Mouse (Mus musculus) CD4-positive, CD25-positive, alpha-beta regulatory T cell, adult 4 months (primary cell): ENCODE measurements around the gene Gm10491. TPM values are rescaled to one million over a fixed set of nuclear protein-coding genes. Genes with fewer than 3 reads are reported as not detected.

Source experiments
- ATAC-seq: one replicate; pipeline ENCODE4 v1.8.0; 2017
- polyA plus RNA-seq, 2 experiments: library from polyadenylated mRNA; unstranded; fragments of 100-300 nt; shearing (Covaris generic); gene quantifications; one replicate each; pipeline ENCODE4 v1.2.1; 2017

Gene Gm10491
- polyA plus RNA-seq, 2 experiments from 2014 or later, result not detected

DNA sequence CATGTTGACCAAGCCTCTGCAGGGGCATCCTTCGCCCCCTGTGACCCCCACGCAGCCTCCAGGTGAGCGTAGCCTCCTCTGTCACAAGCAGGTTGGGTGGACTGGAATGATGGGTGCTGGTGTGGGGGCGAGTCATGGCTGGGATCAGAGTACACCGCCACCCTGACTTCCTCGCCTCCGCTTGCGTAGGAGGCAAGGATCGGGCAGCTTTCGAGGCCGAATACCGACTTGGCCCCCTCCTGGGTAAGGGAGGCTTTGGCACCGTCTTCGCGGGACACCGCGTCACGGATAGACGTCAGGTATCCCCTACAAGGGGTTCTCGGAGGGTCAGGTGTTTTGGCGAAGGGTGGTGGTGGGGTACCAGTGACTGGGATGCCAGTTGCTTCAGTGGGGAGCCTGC lies 29.1 kb downstream of the Gm10491 start:
- peak; percentile 2 for ATAC-seq

DNA sequence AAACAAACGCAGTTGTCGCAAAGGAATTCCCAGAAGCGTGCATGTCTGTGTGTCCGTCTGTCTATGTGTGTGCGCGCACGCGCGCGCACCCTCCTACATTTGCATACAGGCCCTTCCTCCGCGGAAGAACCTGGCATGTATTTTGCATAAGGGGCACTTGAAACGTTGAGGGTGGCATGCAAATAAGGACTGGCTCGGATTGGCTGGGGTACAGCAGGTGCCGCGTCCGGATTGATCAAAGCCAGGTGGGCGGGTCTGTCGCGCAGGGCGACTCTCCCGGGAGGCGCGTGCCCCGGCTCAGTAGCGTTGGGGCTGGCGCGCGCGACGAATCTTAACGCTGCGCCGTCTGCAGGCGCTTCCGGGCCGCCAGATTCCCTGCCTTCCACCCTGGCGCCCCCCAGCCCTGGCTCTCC lies 29.6 kb downstream of the Gm10491 start, which contains the start of gene Pim2:
Gene Pim2 (plus strand): TSS at position 256 of the 413 bp plus-strand sequence.
- ATAC-seq, result peak; percentile 96

DNA sequence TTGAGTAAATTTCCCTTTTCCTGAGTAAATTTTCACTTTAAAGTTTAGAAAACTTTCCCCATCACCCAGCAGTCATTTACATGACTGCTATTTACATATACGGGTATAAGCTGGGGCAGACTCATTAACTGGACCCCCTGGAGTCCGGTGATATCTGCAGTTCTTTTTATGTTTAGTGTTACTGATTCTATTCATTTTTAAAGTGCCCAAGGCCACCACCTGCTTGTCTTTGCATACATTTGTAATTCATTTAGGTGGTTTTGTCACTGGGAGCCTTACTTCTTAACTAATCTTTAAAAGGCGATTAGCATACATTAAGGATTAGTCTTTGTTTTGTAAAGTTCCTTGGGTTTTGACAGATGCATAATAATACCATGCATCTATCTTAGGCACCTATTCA lies 37.8 kb downstream of the Gm10491 start:
- no peak for ATAC-seq

- no peak for ATAC-seq
Measured at GRCm38 (mm10) chrX:7868506-7868905, 39.1 kb downstream of the Gm10491 start.

DNA sequence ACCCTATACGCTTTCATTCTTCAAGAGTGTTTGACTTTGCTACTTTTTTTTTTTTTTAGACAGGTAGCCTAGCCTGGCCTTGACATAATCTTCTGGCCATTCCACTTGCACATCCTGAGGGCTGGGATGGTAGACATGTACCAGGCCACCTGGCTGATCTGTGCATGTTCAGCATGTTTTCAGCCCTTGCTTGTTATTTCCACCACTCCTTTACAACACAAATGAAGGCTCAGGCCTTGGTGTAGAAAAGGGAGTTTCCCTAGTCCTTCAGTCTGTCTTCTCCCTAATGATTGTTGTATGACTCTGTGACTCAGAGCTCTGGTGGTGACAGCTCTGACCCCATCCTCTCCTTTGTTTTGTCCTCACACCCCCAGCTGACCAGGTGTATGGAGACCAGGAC lies 40.5 kb downstream of the Gm10491 start:
- no peak for ATAC-seq

DNA sequence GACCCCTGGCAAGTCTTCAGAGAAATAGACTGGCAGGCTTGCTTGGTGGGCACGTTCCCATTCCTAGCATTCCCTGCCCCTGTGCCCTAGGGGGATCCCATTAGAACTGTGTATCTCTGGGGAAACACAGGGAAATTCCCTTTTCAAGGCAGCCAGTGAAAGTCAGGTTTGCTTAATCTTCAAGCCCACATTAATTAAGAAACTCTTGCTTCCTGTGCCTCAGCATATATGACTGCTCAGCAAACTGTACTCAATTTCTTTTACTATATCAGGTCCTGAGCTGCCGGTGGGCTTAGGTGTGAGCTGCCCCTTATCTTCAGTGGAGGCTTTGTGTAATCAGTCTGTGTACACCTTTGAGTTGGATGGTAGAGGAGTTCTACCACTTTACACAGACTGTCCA lies 41.8 kb downstream of the Gm10491 start:
- ATAC-seq, result peak; percentile 69

- ATAC-seq, result peak; percentile 84
Measured at GRCm38 (mm10) chrX:7865343-7865742, 42.3 kb downstream of the Gm10491 start.

- ATAC-seq, result no peak
Measured at GRCm38 (mm10) chrX:7864551-7864950, 43.1 kb downstream of the Gm10491 start.

DNA sequence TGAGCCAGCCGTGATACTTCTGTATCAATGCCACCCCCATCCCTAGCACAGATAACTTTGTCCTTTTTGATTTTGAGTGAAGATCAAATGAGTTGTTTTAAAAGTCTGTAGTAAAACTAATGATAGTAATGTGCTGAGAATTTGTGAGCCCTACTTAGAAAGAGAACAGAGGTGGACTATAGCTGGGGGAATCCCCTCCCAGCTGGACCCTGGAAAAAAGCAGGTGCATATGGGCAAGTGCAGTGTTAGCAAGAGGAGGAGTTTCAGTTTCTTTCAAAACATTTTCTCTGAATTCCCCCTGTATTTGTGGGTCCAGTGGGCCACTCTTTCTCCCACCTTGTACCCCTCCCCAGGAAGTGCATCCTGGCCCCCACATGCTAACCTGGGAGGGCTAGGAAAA lies 44.5 kb downstream of the Gm10491 start:
- no peak for ATAC-seq

- ATAC-seq, result no peak
Measured at GRCm38 (mm10) chrX:7859191-7859753, 48.4 kb downstream of the Gm10491 start.

Other genes with a start within 250 kb of the Gm10491 start
- 100 to 1,000 TPM; 147 to 155 TPM for gene Plp2, start 236.4 kb downstream of the Gm10491 start, polyA plus RNA-seq
- not detected for gene Magix, start 226.6 kb downstream of the Gm10491 start, polyA plus RNA-seq
- gene Gpkow, start 210.7 kb downstream of the Gm10491 start, polyA plus RNA-seq, result 10 to 100 TPM; 50.8 to 69.7 TPM
- gene Wdr45, start 193.5 kb downstream of the Gm10491 start, polyA plus RNA-seq, result 10 to 100 TPM; 42.8 to 76.1 TPM
- gene Gm45208, start 185.6 kb downstream of the Gm10491 start, polyA plus RNA-seq, result 1 to 10 TPM in 1 of 2 experiments, not detected in 1; 1.0 TPM
- 10 to 100 TPM; 33.9 to 40.0 TPM for gene Praf2, start 179.4 kb downstream of the Gm10491 start, polyA plus RNA-seq
- under 1 TPM; 0.20 to 0.52 TPM for gene Ccdc120, start 156.9 kb downstream of the Gm10491 start, polyA plus RNA-seq
- 10 to 100 TPM in 1 of 2 experiments, 1 to 10 TPM in 1; 8.5 to 14.4 TPM for gene Tfe3, start 145.3 kb downstream of the Gm10491 start, polyA plus RNA-seq
- 10 to 100 TPM; 58.7 to 98.2 TPM for gene Gripap1, start 118.1 kb downstream of the Gm10491 start, polyA plus RNA-seq
- under 1 TPM; 0.63 to 0.72 TPM for gene Kcnd1, start 85.5 kb downstream of the Gm10491 start, polyA plus RNA-seq
- gene Otud5, start 66.5 kb downstream of the Gm10491 start, polyA plus RNA-seq, result 10 to 100 TPM; 13.7 to 28.6 TPM
- 10 to 100 TPM; 33.6 to 41.9 TPM for gene Pim2, start 29.6 kb downstream of the Gm10491 start, polyA plus RNA-seq
- 10 to 100 TPM; 17.1 to 35.7 TPM for gene Slc35a2, start 23.8 kb downstream of the Gm10491 start, polyA plus RNA-seq
- gene Pqbp1, start 8.6 kb downstream of the Gm10491 start, polyA plus RNA-seq, result 100 to 1,000 TPM; 108 to 123 TPM
- 100 to 1,000 TPM; 107 to 109 TPM for gene Timm17b, start 8.5 kb downstream of the Gm10491 start, polyA plus RNA-seq
- gene Gm10490, start 1.7 kb upstream of the Gm10491 start, polyA plus RNA-seq, result not detected
- gene Pcsk1n, start 12.0 kb upstream of the Gm10491 start, polyA plus RNA-seq, result not detected
- not detected for gene Eras, start 20.8 kb upstream of the Gm10491 start, polyA plus RNA-seq
- 10 to 100 TPM in 1 of 2 experiments, 1 to 10 TPM in 1; 8.3 to 15.9 TPM for gene Hdac6, start 40.1 kb upstream of the Gm10491 start, polyA plus RNA-seq
- 10 to 100 TPM; 43.6 to 47.9 TPM for gene Gata1, start 70.2 kb upstream of the Gm10491 start, polyA plus RNA-seq
- not detected for gene Glod5, start 110.7 kb upstream of the Gm10491 start, polyA plus RNA-seq
- 10 to 100 TPM; 16.0 to 31.0 TPM for gene Suv39h1, start 166.9 kb upstream of the Gm10491 start, polyA plus RNA-seq
- 10 to 100 TPM; 13.9 to 22.0 TPM for gene Was, start 182.7 kb upstream of the Gm10491 start, polyA plus RNA-seq
- gene Wdr13, start 225.1 kb upstream of the Gm10491 start, polyA plus RNA-seq, result 10 to 100 TPM; 19.1 to 33.8 TPM
- gene Rbm3, start 238.0 kb upstream of the Gm10491 start, polyA plus RNA-seq, result 100 to 1,000 TPM; 519 to 666 TPM